Mouse (Mus musculus) fat pad, adult 2 months (tissue): ENCODE measurements around the gene Ush1c.

Source experiments
- DNase-seq: peaks from one replicate; pipeline ENCODE4 v3.0.0-alpha.2; 2011; ENCODE audit warnings: low read depth, low spot score; ENCODE audit errors: extremely low read depth

Ush1c gene

GRCm38 (mm10) chr7:46238346-46238745, at the start of gene Ush1c:
Gene Ush1c, minus strand, starts transcription at chr7:46238503.
- DNase-seq, result no peak

- DNase-seq, result no peak
Measured at GRCm38 (mm10) chr7:46287051-46287450, 48.7 kb upstream of the Ush1c start.

DNA sequence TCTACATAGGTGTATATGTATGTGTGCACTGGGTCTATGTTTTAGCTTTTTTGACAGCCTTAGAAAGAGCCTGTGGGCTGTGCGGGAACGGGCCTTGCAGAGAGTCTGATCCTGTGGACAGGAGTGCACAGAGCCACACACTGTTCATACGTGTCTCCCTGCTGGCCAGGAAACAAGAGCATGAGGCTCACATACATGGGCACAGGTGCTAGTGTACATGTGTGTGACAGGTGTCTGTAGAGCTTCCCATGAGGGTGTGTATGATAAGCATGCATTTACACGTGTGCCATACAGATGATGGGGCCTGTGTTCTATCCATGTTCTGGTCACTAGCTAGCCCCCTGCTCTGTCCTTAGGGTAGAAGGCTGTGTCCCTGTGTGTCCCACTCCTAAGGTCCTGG, 48.1 kb upstream of the Ush1c start:
- DNase-seq, result no peak

DNA sequence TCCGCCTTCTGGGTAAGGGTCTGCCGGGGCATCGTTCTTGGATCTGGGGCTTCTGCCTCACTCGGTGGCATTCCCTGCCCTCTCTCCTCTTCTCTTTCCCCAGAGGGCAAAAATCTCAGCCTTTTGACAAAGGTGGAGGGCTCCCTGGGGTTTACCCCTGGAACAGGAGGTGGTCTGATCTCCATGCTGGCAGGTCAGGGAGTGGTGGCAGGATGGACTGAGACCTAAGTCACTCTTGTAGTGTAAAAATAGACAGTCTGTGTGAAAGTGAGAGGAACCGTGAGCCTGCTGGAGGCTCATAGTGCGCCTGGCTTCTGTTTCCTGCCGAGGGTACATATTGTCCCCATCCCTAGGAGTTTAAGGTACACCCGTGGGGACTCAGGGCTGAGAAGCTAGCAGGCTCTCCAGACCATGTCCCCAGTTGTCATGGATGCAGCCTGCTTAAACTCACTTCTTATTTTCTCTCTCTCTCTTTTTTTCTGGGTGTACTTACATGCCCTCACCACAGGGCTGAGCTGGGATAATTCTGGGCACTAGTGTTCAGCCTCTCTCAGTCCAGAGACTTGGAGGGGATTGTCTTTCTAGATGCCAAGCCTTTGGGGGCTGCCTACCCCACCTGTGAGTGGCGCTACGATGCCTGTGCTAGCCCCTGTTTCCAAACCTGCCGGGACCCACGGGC, 47.0 kb upstream of the Ush1c start:
- no peak for DNase-seq

- DNase-seq, result no peak
Measured at GRCm38 (mm10) chr7:46283681-46284080, 45.4 kb upstream of the Ush1c start.

DNA sequence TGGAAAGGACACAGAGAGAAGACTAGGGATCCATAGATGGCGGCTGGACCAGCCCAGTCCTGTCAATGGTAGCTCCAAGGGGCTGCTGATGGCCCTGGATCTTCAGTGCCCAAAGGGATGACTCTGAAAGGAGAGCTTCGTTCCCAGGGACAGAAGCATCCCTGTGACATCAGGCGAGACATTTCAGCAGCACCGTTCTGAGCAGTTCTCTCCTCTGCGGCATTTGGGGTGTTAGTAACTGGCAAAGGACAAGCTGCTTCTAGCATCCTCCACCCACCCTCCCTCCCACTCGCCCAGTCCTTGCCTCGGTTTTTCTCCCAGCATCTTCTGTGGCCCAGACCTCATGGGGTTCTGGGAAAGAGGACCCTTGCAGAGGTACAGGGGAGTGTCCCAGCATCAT, 44.0 kb upstream of the Ush1c start:
- DNase-seq, result no peak

DNA sequence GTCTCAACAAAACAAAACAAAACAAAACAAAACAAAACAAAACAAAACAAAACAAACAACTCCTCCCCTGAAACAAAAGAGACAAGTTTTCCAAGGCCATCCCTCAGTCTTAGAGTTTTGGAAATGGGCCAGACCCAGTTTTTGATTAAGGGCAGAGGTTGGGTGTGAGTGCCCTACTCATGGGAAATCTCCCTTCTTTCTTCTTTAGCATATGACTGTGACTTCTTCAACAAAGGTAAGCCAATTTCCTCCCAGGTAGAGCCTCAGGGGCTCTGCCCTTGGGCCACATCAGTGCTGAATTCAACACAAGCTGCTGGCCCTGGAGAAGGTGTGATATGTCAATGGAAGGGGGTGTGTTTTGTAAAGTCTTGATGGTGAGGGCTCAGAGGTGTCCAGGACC, 42.6 kb upstream of the Ush1c start:
- no peak for DNase-seq

DNA sequence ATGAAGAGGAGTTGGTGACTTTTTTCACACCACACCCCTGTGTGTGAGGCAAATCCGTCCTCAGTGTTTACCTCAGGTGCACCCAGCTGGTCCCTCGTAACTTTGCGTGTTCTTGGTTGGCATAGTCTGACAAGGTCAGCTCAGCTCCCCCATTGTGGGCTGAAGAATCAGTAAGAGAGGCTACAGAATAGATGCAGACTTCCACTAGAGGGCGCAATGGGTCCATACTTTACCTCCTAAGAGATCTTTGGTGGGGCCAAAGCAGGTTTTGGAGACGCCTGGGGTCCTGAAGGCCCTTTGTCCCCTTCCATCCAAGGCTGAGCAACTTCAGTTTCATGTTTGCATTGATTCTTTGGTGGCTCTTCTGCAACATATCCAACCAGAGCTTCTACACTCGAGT, 41.6 kb upstream of the Ush1c start:
- DNase-seq, result no peak

DNA sequence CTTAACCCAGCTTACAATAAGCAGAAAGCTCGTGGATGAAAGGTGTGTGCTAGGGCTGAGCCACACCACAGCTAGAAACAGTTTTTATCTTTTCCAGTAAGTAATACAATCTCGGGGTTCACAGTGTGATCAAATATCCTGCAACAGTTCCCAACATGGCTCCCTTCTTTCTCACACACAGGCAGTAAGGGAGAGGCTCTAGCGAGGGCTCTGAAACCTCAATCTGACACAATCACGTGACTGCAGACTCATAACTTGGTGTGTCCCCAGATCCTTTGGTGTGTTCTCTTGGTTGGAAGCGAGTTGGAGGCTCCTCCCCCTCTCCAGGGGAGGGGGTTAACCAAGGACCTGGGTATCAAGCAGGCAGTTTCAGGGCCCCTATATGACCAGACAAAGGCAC, 37.9 kb upstream of the Ush1c start:
- no peak for DNase-seq

DNA sequence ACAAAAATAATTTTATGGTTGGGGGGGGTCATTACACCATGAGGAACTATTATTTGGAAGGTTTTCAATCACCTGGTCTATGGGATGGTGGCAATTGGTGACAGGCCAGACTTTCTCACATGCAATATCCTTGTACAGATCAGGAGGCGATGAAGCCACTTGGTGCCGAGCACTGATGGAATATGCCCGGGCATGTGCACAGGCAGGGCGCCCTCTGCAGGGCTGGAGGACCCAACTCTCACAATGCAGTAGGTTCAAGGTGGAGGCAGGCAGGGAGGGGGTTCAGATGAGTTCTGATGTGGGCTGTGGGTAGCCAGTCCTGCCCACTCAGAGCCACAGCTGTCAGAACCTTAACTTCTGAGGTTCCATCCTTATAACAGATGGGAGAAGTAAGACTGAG, 13.5 kb upstream of the Ush1c start:
- no peak for DNase-seq

GRCm38 (mm10) chr7:46247606-46248005, 9.3 kb upstream of the Ush1c start:
- DNase-seq, result no peak

DNA sequence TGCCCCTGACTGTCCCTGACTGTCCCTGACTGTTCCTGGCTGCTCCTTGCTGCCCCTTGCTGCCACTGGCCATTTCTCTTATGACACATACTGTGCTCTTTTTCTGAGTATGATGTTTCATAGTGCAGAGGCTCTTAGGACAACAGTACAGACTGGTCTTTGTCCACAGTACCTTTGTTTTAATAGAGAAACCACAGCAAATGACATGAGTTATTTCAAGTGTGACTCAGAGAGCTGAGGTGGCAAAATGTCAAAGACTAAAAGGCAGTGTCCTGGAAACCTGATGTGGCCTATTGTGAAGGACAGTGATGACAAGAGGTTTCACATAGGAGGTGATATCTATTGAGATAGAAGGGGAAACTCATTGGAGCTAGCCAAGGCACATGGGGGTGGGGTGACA, 8.6 kb upstream of the Ush1c start:
- DNase-seq, result no peak

DNA sequence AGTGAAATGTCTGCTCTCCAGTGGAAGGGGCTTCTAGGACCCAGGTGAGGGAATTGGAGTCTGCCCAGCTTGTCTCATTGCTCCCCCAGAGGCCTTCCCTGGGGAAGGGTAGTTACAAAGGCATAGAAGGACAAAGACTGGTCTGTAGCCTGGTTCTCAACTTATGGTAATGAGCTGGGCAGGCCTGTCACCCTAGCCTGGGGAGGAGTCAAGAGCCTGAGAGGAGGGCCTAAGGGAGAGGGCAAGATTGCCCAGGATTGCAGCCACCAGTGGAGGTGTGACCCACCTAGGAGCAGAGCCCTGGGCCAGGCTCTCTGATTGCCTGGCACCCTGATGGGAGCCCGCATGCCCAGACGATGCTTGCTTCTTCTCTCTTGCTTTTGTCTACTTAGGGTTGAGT, 2.4 kb upstream of the Ush1c start, which contains the start of gene Otog:
Gene Otog (plus strand): TSS at position 292 of the 400 bp plus-strand sequence.
- no peak for DNase-seq

DNA sequence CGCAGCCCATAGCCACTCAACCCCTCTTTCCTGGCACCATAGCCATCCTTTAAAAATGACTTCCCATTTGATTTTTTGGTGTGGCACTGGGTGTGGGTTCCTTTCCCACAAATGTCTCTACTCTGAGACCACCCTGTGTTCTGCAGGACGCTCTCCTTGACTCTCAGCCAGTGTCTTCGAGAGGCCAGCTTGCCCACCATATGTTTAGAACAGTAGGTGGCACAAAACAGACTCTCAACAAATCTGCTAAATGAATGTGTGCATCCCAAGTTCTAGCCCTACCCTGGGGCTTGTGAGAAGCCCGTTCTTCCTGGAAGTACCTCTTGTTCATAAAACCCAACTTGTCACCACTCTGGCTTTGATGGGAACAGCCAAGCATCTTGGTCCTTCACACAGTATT, 1.8 kb upstream of the Ush1c start:
- no peak for DNase-seq

DNA sequence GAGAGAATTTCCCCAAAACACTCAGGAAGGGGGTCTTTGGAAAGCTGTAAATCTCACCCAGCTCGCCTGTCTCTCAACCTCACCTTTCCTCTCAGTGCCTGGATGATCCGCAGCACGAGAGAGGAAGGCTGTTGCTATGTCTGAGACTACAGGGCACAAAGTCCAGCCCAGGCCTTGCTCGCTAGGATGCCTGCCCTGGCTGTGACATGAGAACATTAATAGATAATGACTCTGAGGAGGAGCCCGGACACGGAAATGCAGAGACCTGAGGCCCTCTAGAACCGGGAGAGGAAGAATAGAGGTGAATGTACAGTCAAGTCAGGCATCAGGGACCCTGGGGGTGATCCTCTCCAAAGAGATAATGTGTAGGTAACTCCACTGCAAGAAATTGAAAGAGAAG, 1.1 kb downstream of the Ush1c start:
- no peak for DNase-seq

DNA sequence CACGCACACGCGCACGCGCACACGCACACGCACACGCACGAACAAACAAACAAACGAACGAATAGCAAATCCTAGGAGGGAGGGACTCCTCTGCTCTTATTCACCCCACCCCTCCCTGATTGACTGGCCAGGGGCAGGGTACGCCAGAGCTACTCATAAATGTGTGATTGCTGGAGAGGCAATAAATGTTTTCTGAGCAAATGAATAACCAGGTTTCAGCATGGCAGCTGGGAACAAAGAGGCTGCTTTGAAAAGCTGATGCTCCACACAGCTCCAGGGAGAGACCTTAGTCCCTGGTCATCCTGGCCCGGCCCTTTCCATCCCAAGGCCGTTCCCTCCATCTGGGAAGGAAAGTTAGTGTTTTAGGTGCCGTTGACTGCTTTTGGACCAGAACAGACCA, 1.9 kb downstream of the Ush1c start:
- no peak for DNase-seq

- DNase-seq, result no peak
Measured at GRCm38 (mm10) chr7:46235948-46236347, 2.4 kb downstream of the Ush1c start.

GRCm38 (mm10) chr7:46226936-46227335, 11.4 kb downstream of the Ush1c start:
- DNase-seq, result no peak

DNA sequence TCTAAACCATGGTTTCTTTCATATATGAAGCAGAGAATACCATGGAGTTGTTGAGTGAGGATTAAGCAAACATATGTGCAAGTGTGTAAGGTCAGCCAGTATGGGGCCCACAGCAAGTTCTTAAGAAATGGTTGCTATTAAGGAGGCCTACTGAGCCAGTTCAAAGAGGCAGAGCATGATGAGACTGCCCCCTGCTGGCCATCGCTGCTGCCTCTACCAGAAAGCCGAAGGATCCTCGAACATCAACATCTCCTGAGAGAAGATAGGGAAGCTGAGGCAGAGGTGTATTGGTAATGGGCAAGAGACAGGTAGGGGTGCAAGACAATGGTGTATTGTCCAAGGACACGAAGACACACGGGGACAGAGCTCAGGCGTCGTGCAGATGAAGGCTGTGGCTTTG, 12.1 kb downstream of the Ush1c start:
- no peak for DNase-seq

DNA sequence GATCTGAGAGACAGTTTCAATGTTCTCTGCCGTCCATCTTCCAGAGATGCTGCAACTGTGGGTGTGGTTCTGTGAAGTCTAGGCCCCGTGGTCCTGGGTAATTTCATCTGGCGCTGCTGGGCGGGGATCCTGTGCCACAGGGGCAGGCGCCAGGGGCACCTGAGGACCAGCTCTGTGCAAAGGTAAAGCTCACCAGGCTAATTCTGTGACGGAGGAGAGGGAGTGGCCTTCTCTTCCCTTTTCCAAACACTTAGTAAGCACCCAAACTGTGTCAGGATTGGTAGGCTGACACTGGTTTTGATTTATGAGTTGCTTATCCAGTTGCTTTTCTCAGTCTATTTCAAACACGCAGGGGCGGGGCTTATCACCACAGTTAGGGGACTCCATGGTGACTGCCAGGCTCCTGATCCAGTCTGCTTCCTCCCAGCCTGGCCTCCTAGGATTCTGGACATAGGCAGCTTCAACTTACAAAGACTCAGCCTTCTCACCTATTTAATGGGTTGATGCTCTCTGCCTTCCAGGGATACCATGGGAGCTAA, 17.6 kb downstream of the Ush1c start:
- DNase-seq, result no peak

- DNase-seq, result no peak
Measured at GRCm38 (mm10) chr7:46218415-46218814, 19.9 kb downstream of the Ush1c start.

GRCm38 (mm10) chr7:46216481-46216880, 21.8 kb downstream of the Ush1c start:
- no peak for DNase-seq

DNA sequence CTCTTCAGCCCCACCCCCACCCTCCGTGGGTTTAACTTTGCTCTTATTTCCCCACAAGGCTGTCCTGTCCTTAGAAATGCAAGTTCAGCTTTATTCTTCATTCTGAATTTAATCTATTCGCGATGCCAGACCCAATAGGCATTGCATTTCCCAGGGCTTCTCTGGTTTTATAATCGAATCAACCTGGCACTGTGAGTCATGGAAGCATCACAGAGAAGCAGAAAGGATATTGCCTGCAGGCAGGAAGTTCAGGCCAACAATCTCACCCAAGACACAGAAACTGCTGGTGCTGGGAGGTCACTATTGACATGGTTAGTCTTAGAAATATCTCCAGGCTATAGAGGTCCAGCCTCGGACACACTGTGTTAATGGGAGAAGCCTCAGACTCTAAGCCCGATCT, 28.0 kb downstream of the Ush1c start:
- DNase-seq, result no peak
